Mouse (Mus musculus): ENCODE measurements around the gene Hsf2.

The Hsf2 gene

DNA sequence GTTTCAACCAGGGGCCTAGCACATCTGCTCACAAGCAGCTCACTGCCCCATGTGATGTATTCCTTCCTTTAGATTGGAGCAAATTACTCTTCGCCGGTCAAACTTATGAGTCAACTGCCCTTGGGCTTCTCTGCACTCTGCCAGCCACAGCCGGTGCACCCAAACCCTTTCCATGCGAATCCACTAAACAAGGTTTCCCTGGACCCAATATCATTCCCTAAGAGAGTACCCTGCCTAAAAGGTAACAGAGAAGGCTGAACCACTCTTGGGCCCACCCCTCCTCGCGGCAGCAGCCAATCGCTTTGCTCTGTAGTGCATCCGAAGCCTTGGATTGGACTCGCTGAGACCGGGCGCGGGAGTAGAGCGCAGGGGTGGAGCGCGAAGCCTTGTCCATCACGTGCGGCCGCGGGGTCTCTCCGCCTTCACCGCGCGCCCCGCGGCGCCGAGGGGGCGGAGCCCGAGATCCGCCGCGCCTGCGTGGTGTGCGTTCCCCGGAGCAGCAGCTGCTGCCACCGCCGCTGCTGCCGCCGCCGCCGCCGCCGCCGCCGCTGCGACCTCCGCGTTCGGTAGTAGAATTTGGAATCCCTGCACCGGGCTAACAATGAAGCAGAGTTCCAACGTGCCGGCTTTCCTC is at the start of gene Hsf2:
TSS of gene Hsf2 (plus strand) at position 478 of the 634 bp plus-strand sequence.
- DNase-seq: peak; percentile 97 to 98

- DNase-seq: no peak
Observed at GRCm38 (mm10) chr10:57437898-57438297, 48.3 kb upstream of the Hsf2 start.

DNA sequence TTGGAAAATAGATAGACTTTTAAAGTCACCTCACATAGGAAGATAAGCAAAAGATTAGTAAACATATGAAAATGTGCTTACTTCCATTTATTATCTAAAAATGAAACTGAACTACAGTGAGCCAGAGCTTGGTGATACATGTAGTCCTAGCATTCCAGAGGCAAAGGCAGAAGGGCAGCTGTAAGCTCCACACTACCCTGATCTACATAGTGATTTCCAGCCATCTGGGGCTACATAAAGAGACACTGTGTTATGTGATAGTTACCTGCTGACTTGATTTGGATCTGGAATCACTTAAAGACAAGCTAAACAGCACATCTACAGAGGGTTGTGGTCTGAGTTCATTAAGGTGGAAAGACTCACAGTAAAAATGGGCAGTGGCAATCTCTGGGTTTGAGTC is 45.1 kb upstream of the Hsf2 start:
- DNase-seq: no peak

DNA sequence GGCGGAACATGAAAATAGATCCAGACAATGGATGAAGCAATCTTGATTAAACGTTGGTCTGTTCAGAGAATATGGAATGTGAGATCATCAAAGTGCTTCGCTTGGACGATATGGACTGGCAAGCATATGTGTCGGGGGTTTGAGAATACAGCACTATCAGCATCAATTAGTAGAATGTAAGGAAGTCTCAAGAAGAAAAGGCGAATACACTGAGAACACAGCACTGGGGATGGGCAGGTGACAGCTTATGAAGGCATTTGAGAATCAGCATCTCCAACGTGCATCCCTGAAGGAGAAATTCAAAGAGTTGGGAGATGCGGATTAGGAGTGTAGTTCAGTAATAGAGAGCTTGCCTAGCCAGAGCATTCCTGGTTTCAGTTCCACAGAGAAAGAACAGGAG is 41.8 kb upstream of the Hsf2 start:
- DNase-seq: no peak

DNA sequence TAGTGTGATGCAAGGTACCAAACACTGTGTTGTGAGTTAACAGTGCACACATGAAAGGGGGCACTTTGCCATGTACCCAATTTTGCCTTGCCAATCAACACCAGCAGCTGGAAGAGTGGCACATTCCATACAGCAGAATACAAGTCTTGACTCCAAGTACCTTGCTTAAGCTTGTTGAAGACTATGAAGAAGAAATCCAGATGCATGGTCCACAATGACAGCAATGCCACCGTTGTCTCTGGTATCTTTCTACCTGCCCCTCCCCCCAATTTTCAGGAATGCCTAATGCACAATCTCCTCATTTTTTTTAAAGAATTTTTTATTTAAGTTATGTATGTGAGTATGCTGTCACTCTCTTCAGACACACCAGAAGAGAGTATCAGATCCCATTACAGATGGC is 40.5 kb upstream of the Hsf2 start:
- DNase-seq: no peak

DNA sequence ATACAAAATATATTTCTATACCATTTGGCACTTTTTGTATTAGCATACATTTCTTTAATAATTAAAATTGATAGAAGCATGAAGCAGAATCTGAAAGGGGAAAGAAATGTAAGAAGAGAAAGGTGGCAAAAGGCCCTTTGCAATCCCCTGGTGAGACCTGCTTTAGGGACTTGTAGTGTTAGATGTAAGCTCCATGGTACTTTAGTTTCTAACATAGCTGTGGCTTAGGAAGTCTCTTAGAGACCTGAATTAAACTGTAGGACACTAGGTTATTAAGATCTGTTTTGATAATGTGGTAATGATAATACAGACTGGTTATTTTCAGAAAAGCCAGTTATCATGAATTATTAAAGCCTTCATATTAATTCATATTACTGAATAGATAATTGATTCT is 38.5 kb upstream of the Hsf2 start:
- no peak for DNase-seq

GRCm38 (mm10) chr10:57448051-57448716 is 38.0 kb upstream of the Hsf2 start:
- DNase-seq: peak; percentile 73 to 75

- peak; percentile 37 to 49 for DNase-seq
Observed at GRCm38 (mm10) chr10:57463298-57463697, 22.9 kb upstream of the Hsf2 start.

GRCm38 (mm10) chr10:57465768-57466167 is 20.4 kb upstream of the Hsf2 start:
- no peak for DNase-seq

DNA sequence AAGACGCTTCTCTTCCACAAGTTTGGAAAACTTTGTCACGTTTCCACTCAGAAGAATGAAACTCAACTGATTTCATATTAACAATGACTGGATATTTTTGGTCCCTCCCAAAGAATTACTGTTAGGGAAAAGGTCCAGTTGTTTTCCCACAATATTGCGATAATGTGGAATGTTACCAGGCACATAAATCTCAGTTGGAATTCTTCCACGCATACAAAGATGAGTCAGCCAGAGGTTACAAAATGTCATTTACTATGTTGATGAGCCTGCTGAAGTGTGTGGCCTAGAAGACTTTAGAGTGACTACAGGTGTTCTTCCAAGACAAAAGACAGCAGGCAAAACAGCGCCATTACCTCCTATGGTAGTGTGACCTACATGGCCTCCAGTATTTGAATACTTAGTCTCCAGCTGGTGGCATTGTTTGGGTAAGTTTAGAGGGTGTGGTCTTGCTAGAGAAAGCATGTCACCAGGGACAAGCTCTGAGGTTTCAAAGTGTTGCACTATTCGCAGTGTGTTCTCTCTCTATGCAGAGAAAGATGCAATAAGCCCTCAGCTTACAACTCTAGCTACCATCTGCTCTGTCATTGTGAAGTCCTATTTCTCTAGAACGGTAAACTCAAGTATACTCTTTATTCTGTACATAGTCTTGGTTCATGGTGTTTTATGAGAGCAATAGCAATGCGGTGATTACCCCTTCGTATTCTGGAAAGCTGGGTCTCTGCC is 8.9 kb upstream of the Hsf2 start:
- no peak for DNase-seq

DNA sequence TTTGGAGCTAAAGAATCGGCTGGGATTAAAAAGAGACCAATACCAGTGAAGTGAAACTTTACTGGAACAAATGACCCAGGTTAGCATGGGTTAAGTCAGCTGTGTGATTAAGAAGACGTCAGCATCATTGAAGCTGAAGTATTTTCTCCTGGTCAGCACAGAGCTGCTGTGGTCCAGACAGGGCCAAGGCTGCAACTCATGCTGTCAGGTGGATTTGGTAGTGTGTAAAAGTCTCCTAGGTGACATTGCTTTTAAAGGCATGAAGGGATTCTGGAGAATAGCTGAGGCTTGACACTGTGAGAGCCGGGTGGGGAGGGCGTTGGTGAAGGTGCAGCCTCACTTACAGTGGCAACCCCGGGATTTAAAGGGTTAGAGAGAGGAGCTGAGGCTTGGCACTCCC is 4.5 kb upstream of the Hsf2 start:
- no peak for DNase-seq

DNA sequence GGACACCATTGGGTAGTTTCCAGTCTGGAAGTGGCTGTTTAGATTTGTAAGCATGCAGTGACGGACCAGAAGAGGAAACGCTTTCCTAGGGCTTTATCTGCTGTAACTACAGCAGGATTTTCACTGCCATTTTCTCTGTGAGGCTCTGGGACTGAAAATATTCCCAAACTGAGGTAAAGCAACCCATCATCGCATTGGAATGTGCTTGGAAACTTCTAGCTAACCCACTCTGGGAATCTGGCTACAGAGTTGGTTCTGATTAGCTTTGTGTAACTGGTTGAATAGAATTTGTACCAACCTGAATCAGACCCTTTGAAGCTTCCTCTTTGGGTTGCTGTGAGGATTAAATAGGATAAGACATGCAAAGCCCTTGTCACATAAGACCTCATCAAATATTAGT is 1.4 kb upstream of the Hsf2 start:
- DNase-seq: no peak

GRCm38 (mm10) chr10:57486542-57487071 is 422 bp downstream of the Hsf2 start:
- DNase-seq: peak; percentile 72 to 80

DNA sequence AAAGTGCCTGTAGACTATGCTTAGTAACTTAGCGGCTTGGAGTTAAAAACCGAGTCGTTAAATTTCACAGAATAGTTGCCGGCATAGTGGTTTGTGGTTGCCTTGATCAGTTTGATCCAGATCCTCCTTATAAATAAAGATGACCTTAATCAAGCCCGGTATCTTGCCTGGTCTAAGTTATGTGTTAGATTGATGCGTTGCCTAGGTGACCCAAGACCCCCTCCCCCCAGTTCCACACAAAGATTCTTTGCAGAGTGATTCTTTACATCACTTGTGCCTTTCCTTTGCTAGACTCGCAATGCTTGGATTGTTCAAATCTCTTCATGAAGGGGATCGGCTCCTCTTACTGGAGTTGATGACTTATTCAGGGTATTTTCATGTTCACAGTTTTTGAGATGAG is 1.0 kb downstream of the Hsf2 start:
- no peak for DNase-seq

- DNase-seq: no peak
Observed at GRCm38 (mm10) chr10:57488591-57488990, 2.4 kb downstream of the Hsf2 start.

GRCm38 (mm10) chr10:57492050-57492449 is 5.9 kb downstream of the Hsf2 start:
- no peak for DNase-seq

DNA sequence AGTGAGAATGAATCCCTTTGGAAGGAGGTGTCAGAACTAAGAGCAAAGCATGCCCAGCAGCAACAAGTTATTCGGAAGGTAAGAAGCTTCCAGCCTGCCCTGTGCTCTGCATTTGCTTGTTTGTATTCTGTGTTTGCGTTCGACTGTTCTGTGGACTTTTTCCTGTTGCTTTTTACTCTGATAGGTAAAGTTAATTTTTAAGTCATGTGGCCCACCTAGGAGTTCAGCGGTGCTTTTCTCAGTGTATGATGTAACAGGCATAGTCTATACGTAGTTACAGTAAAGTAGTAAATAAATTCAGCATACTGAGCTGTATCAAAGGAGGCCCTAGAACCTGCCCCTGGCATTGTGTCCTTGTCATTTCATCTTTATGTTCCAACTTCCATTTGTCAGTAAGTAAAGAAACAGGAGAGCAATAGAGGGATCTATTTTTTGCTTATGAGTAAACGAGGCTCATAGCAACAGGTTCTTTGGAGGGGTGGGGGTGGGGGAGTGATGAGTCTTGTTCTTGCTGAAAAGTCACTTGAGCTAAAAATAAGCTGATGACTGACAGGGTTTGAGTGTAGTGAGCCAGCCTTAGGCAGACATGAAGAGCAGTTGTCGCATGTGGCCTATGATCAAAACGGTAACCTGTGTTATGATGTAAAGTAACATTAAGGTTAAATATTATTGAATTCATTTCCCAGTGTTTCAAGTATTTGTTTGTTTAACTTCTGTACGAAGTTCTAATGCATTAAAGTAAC is 13.4 kb downstream of the Hsf2 start:
- no peak for DNase-seq

DNA sequence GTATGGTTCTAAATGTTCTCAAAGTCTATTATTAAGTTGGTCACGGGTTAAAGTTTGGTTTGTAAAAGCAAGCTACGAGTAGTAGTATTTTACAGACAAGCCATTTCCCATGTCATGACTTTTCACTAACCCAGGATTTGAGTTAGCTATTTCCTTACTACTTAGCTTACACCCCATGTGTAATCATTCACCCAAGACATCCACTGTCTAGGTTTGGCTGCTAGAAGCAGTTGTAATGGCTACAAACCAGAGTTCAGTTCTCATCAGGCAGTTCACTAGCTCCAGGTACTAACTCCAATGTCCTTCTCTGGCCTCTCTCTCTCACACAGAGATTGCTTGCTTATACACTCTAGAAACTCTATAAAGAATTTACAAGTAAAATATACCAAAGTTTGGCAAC is 28.4 kb downstream of the Hsf2 start:
- DNase-seq: no peak

DNA sequence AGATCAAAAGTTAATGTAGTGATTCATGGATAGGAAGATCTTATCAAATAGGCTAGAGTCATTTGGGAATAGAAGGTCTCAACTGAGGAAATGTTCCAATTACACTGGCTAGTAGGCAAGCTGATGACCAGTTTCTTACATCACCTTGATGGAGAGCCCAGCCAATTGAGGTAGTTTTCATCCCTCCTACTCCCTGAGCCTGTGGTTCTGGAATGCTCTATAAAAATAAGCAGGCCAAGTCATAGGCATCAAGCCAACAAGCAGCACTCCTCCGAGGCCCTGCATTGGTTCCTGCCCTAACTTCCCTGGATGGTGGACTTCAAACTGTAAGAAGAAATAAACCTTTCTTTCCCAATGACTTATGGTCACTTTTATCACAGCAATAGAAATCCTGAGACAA is 29.1 kb downstream of the Hsf2 start:
- DNase-seq: no peak

- no peak for DNase-seq
Observed at GRCm38 (mm10) chr10:57526469-57526868, 40.3 kb downstream of the Hsf2 start.

DNA sequence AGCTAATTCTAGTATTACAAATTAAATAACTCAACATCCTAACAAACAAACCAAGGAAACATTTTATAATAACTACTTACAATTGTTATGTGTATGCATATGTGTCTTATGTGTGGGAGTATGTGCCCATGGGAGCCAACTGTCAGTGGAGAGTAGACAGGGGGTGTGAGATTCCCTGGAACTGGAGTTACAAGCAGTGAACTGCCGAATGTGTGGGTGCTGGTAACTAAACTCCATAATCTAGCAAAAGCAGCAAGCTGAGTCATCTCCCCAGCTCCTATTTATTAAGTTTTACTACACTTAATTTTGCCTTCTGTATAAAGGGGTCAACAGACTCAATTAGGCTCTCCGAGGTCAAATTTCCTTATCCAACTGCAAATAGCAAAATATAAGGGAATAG is 44.9 kb downstream of the Hsf2 start:
- DNase-seq: no peak

DNA sequence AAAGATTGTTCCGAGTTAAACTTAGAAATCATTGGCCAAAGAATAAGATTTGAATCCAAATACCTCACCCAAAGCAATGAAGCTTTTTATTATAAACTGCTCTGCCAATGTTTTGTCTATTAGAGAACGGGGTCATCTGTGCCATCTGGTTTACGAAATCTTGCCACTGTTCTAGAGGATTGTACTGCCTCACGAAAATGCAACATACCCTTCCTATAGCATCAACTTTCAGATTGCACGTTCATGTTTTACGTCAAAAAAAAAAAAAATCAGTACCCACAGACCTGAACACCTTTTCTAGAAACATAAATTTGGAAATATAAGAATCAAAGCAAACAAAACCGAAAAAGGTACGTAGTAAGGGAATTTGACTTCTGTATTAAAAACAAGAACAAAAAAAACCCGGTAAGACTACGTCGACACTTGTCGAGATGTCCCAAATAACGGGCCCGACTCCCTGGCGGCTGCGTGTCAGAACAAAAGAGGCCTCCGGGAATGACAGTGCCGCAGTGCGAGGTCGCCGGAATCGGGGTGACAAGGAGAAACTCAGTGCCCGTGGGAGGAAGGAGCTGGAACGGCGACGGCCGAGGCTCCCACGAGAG is 45.5 kb downstream of the Hsf2 start:
- DNase-seq: no peak
